Mouse (Mus musculus): ENCODE data around the gene Eif4g1.

The Eif4g1 gene

DNA sequence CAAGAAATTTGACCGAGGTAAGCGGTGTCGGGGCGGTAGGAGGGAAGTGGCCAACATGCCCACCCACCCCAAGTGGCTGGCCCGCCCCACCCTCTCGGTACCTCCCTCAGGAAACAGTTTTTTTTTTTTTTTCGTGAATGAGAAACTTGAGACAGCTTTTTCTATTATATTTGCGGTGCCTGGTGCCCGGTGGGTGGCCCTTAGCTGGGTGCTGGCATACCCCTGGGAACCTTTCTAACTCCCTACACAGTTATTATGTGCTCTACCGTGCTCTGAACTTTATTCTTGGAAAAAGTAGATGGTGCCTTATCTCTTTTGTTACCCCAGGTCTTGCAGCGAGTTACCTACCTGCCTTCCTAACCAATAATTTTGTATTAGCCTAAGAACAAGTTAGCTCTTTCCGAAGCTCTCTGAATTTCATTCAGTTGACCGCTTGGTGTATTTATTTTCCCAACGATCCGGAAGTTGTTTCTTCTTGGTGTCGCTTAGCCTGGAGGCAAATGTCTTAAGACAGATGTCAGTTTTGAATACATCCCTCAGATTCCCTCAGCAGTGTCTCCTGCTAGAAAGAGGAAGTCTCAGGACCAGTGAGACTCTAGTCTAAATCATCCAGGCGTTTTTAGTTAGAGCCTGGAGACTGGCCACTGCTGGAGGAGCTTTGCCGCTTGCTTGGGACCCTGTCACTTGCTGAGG is 50.0 kb downstream of the Eif4g1 start:
- DNase-seq (ENCODE audit: low read depth, low spot score): peak; percentile 31
- no peaks in the 10 kb centered on the region for H3K27me3 ChIP-seq (ENCODE audit: control insufficient read depth, insufficient read depth, low read length, poor library complexity, severe bottlenecking)
- H3K36me3 ChIP-seq (ENCODE audit: control insufficient read depth, insufficient read depth, low read length, poor library complexity, severe bottlenecking): peaks cover 6% of the 10 kb centered on the region; the same call in 1 of the 2 replicates

DNA sequence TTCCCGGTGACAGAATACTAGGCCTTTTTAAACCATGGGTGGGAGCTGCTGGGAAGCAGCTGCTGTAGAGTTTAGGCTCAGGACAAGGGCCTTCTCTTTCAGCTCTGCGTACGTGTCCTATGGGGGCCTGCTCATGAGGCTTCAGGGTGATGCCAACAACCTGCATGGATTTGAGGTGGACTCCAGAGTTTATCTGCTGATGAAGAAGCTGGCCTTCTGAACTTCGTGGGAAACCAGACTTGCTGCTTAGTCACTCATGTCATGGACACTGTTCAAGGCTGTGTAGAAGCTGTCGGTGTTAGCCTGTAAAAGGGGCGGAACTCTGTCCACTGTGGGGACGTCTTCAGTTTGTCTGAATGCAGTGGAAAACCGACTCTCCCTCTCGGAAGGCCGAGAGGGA is 53.7 kb downstream of the Eif4g1 start:
- no peak for DNase-seq (ENCODE audit: low read depth, low spot score)
- H3K27me3 ChIP-seq (ENCODE audit: control insufficient read depth, insufficient read depth, low read length, poor library complexity, severe bottlenecking): no peaks in the 10 kb centered on the region
- peaks cover 6% of the 10 kb centered on the region; the same call in 1 of the 2 replicates for H3K36me3 ChIP-seq (ENCODE audit: control insufficient read depth, insufficient read depth, low read length, poor library complexity, severe bottlenecking)

DNA sequence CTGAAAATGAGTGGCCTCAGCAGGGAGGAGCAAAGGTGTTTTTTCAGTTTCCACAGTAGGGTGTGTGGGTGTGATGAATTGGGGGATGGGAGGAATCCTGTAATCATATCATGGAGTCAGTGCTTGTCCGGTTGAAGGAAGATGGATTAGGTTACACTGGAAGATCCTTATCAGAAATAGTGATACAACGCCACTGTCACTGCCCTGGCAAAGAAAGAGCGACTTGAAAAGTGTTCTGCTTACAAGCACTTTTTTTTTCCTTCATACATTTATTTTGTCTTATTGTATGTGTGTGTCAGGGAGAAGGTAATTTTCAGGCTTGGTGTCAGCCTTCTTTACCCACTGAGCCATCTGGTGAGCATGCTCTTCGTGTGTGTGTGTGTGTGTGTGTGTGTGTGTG is 54.6 kb downstream of the Eif4g1 start:
- Histone ChIP-seq H3K36me3 (ENCODE audit: control insufficient read depth, insufficient read depth, low read length, poor library complexity, severe bottlenecking) (peaks cover 6% of the 10 kb centered on the region; the same call in 1 of the 2 replicates), H3K27me3 (ENCODE audit: control insufficient read depth, insufficient read depth, low read length, poor library complexity, severe bottlenecking) (no peaks in the 10 kb centered on the region)
- DNase-seq (ENCODE audit: low read depth, low spot score): no peak

DNA sequence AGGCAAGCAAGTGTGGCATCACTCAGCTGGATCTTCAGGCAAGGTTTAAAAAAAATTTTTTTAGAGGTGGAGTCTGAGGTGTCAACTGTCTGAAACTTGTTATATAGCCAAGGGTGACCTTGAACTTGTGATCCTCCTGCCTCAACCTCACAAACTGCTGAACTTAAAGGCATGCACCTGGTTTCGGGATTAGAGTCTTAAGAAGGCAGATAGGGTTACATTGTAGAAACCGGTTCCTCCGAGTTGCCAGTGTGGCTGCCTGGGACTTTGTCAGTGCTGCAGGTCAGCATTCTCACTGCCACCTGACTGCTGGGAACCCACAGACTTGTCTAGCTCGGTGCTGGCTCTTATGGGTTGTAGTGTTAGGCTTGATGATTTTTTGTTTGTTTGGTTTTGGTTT is 55.1 kb downstream of the Eif4g1 start:
- DNase-seq (ENCODE audit: low read depth, low spot score): no peak
- peaks cover 6% of the 10 kb centered on the region; the same call in 1 of the 2 replicates for H3K36me3 ChIP-seq (ENCODE audit: control insufficient read depth, insufficient read depth, low read length, poor library complexity, severe bottlenecking)
- H3K27me3 ChIP-seq (ENCODE audit: control insufficient read depth, insufficient read depth, low read length, poor library complexity, severe bottlenecking): no peaks in the 10 kb centered on the region

DNA sequence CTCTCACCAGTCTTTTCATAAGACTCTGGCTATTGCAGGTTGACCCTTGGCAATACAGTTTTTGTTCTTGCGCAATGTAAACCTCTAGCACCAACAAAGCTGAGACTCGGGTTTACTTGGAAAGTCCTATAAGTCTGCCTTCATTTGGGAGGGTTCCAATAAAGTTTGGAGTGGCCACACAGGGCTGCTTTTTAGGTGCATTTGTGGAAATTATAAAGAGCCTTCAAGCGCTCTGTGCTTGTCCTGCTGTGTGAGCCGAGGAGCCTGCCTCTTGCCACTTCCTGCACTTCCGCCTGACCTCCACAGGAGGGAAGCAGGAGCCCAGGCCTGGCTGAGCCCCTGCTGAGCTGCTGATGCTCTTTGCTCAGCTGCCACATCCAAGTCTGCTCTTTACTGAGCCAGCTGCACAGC is 56.2 kb downstream of the Eif4g1 start:
- H3K36me3 ChIP-seq (ENCODE audit: control insufficient read depth, insufficient read depth, low read length, poor library complexity, severe bottlenecking): peaks cover 6% of the 10 kb centered on the region; the same call in 1 of the 2 replicates
- H3K27me3 ChIP-seq (ENCODE audit: control insufficient read depth, insufficient read depth, low read length, poor library complexity, severe bottlenecking): no peaks in the 10 kb centered on the region
- DNase-seq (ENCODE audit: low read depth, low spot score): peak; percentile 28

DNA sequence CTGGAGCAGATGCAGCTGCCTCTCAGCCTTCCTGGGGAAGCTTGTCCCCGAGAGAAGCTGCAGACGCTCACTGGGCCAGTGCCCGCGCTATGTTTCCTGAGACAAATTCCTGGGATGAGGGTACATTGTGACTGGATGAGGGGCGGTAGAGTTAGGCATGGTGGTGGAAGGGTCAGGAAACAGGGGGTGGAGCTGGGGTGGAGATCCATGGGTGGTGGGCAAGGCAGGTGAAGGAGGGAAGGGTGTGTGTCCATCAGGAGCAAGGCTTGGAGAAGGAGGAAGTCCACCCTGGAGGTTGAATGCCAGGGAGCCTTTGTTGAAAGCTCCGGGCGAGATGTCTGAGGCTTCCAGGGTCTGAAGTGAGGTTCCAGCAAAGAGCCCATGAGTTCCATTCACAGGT is 57.2 kb downstream of the Eif4g1 start:
- no peak for DNase-seq (ENCODE audit: low read depth, low spot score)
- H3K36me3 ChIP-seq (ENCODE audit: control insufficient read depth, insufficient read depth, low read length, poor library complexity, severe bottlenecking): peaks cover 4% of the 10 kb centered on the region; the same call in 1 of the 2 replicates

DNA sequence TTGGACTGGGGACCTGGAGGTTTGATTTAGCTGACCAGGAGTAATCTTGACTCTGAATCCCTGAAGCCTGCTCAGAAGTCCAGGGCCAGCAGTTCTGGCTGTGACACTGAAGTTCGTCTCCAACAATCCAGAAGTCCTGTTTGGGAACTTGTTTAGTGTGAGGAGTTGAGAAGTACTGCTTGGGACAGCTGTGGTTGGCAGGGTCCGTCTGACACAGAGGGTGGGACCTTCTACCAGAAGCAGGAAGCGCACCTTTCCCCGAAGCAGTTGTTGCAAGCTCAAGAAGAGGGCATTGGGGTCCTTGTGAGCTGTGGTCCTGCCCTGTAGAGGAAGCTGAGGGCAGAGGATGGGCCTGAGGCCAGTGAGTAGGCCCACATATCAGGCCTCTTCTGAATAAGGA is 57.6 kb downstream of the Eif4g1 start:
- Histone ChIP-seq H3K27me3 (ENCODE audit: control insufficient read depth, insufficient read depth, low read length, poor library complexity, severe bottlenecking) (no peaks in the 10 kb centered on the region; the same call in 1 of the 2 replicates), H3K36me3 (ENCODE audit: control insufficient read depth, insufficient read depth, low read length, poor library complexity, severe bottlenecking) (peaks cover 2% of the 10 kb centered on the region; the same call in 1 of the 2 replicates)

More for the DNA sequence above, 57.2 kb downstream of the Eif4g1 start:
- no peaks in the 10 kb centered on the region; the same call in 1 of the 2 replicates for H3K27me3 ChIP-seq (ENCODE audit: control insufficient read depth, insufficient read depth, low read length, poor library complexity, severe bottlenecking)

DNA sequence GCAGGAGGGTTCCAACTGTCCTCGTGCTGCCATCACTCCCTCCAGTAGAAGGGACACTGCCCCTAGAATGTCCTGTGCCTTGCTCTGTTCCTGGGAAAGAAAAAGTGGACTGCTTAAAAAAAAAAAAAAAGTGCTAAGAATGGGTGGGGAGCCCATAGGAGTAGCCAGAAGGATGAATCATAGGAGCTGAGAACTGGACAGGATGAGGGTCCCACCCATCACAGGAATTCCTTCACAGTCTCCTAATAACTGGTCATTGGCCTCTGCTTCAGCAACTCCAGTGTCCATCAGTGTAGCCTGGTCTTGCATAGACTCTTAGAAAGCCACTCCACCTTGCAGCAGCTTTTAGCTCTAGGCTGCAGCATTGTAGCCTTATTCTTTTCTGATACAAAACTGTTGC is 58.3 kb downstream of the Eif4g1 start:
- Histone ChIP-seq H3K36me3 (ENCODE audit: control insufficient read depth, insufficient read depth, low read length, poor library complexity, severe bottlenecking) (peaks cover under 1% of the 10 kb centered on the region; the same call in 1 of the 2 replicates), H3K27me3 (ENCODE audit: control insufficient read depth, insufficient read depth, low read length, poor library complexity, severe bottlenecking) (no peaks in the 10 kb centered on the region; the same call in 1 of the 2 replicates)
- no peak for DNase-seq (ENCODE audit: low read depth, low spot score)

More for the DNA sequence above, 57.6 kb downstream of the Eif4g1 start:
- DNase-seq (ENCODE audit: low read depth, low spot score): no peak

DNA sequence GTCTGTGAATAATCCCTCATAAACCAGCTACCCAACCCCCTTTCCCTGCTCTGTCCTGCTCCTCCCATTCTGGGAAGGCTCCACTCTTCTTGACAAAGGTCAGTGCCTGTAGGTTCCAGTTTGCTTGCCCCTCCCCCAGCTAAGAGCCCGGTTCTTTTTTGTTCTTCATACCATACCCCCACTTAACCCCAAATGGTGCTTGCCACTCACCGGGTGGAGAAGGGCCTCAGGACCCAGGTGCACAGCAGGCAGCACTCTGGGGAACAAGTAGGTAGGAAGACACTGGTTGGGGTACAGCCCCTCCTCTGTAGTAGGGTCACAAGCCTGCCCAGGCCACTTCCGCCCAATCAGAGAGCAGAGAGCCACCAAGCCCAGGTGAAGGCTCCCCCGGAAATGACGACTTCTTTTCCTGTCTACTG is 62.2 kb downstream of the Eif4g1 start:
- Histone ChIP-seq H3K27me3 (ENCODE audit: control insufficient read depth, insufficient read depth, low read length, poor library complexity, severe bottlenecking) (peaks cover 2% of the 10 kb centered on the region), H3K36me3 (ENCODE audit: control insufficient read depth, insufficient read depth, low read length, poor library complexity, severe bottlenecking) (no peaks in the 10 kb centered on the region)
- DNase-seq (ENCODE audit: low read depth, low spot score): no peak

DNA sequence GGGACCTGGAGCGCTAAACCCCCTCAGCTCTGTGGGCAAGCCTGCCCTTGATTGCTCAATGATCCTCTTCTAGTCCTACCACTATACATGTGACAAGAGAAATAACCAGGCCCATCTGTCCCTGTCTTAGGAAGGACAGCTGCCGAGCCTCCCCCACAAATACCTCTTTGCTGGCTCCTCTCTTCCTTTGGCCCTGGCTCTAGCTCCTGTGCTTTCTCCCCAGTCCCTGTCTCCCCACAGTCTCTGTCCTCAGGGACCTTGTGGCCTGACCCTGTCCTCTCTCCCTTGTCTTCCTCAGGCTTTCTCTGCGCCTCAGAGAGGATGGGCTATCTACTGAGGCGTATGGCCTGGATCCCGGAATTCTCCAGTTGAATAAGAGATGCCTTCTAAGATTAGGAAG is 63.6 kb downstream of the Eif4g1 start:
- Histone ChIP-seq H3K27me3 (ENCODE audit: control insufficient read depth, insufficient read depth, low read length, poor library complexity, severe bottlenecking) (peaks cover 2% of the 10 kb centered on the region), H3K36me3 (ENCODE audit: control insufficient read depth, insufficient read depth, low read length, poor library complexity, severe bottlenecking) (no peaks in the 10 kb centered on the region)
- no peak for DNase-seq (ENCODE audit: low read depth, low spot score)

DNA sequence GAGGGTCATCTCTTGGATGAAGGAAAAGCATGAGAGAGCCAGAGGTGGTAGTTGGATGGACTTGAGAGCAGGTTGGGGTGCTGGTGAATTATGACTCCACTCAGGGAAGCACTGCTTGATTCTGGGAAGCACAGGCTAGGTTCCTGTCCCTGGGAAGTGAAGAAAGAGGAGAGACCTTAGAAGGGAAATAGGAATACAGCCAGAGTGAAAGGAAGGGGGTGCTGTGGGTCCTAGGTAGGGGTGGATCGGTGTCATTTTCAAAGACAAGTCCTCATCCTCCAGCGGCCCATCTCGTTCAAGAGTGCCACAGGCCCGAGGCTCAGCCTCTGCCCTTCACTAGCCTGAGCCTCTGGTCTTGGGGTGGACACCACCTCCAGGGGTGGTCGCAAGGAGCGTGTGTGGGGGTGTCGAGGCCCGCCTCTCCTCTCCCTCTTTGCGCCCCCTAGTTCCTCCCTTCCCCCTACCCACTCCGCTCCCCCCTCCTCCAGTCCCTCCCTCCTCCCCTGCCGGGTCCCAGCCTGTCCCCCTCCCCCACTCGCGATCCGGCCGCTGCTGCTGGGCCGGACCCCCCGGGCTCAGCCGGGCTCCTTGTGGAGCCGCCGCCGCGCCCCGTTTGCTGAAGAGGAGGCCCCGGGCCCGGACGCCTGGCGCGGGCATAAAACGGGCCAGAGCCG is 64.3 kb downstream of the Eif4g1 start:
- H3K36me3 ChIP-seq (ENCODE audit: control insufficient read depth, insufficient read depth, low read length, poor library complexity, severe bottlenecking): no peaks in the 10 kb centered on the region
- DNase-seq (ENCODE audit: low read depth, low spot score): no peak
- H3K27me3 ChIP-seq (ENCODE audit: control insufficient read depth, insufficient read depth, low read length, poor library complexity, severe bottlenecking): peaks cover 2% of the 10 kb centered on the region

DNA sequence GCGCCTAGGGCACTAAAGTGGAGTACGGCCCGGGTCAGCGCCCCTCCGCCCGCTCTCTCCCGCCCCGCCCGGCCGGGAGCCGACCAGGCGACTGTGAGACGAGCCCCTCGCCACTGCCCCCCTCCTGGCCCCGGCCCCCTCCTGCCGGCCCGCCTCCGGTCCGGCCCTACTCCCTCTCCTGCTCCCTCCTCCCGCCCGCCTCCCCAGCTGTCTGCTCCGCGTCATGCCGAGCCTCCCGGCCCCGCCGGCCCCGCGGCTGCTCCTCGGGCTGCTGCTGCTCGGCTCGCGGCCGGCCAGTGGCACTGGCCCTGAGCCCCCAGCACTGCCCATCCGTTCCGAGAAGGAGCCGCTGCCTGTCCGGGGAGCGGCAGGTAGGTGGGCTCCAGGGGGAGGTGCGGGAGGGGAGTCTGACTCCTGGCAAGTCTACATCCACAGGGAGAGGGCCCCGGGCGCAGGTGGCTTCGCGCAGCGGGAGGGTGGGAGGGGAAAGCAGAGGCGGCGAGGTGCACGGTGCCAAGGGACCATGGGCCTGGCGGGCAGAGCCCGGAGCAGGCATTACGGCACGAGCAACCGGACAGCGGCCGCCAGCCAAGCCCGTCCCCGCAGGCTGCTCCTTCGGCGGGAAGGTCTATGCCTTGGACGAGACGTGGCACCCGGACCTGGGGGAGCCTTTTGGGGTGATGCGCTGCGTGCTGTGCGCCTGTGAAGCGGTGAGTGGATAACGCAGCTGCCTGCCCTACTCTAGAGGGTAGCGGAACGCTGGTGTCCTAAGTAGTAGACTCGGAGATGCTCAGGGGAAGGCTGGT is 65.0 kb downstream of the Eif4g1 start, which contains the start of gene Chrd:
Chrd (plus strand) TSS at position 203 of the 806 bp plus-strand sequence.
- H3K27me3 ChIP-seq (ENCODE audit: control insufficient read depth, insufficient read depth, low read length, poor library complexity, severe bottlenecking): peaks cover 2% of the 10 kb centered on the region
- no peak for DNase-seq (ENCODE audit: low read depth, low spot score)
- no peaks in the 10 kb centered on the region for H3K36me3 ChIP-seq (ENCODE audit: control insufficient read depth, insufficient read depth, low read length, poor library complexity, severe bottlenecking)

DNA sequence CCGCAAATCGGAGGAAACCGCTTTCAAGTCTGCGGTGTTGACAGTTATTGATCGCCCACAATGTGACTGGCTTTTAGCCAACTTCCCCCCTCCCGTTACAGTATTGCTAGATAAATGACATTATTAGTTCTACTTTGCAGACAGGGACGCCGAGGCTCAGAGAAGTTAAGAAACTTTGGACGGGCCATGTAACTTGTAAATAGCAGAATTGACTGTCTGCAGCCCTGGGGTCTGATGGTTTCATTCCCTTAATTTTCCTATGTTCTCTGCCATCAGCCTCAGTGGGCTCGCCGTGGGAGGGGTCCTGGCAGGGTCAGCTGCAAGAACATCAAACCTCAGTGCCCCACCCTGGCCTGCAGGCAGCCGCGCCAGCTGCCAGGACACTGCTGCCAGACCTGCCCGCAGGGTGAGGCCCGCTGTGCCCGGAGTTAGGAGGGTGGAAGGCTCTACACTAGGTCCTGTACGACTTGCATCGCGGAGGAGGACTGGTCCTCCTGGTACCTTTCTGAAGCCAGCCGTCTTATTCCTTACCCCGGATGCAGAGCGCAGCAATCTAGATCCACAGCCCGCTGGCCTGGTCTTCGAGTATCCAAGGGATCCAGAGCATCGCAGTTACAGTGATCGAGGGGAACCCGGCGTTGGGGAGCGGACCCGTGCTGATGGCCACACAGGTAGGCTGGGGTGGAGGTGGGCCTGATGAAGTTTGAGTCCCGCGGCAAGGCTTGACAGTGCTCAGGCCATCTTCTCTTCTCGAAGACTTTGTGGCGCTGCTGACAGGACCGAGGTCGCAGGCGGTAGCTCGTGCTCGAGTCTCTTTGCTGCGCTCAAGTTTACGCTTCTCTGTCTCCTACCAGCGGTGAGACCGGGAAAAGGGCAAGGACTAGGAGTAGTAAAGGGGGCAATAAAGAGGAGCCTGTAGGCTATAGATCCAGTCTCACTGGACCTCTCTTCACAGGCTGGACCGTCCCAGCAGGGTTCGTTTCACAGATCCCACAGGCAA is 65.9 kb downstream of the Eif4g1 start, which contains the start of gene Thpo:
Thpo (minus strand) TSS at position 781 of the 1,000 bp plus-strand sequence.
- no peak for DNase-seq (ENCODE audit: low read depth, low spot score)
- peaks cover 2% of the 10 kb centered on the region for H3K27me3 ChIP-seq (ENCODE audit: control insufficient read depth, insufficient read depth, low read length, poor library complexity, severe bottlenecking)
- H3K36me3 ChIP-seq (ENCODE audit: control insufficient read depth, insufficient read depth, low read length, poor library complexity, severe bottlenecking): no peaks in the 10 kb centered on the region

DNA sequence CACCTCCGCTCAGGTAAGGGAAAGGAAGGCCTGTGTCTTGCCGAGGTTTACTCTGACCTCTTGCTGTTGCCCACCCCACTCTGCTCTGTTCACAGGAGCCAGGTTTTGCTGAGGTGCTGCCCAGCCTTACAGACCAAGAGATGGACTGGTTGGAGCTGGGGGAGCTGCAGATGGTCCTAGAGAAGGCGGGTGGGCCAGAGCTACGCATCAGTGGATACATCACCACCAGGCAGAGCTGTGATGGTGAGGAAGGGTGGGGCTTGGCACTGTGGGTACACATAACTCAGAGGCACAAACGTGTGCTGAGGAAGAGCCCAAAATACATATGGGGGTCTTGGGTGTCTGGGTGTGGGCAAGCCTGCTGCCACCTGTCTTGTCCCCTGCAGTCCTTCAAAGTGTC is 67.5 kb downstream of the Eif4g1 start:
- DNase-seq (ENCODE audit: low read depth, low spot score): no peak
- H3K36me3 ChIP-seq (ENCODE audit: control insufficient read depth, insufficient read depth, low read length, poor library complexity, severe bottlenecking): no peaks in the 10 kb centered on the region
- H3K27me3 ChIP-seq (ENCODE audit: control insufficient read depth, insufficient read depth, low read length, poor library complexity, severe bottlenecking): peaks cover 2% of the 10 kb centered on the region
